Mouse (Mus musculus) liver, adult 2 months (tissue): ENCODE measurements at regions not wholly inside any gene's neighbourhood (a gene's known extent, or its start where the extent isn't known, plus 50 kb on each side); places are given as distances from the start of the nearest gene placed in this dataset.

ENCODE experiments used
- CTCF ChIP-seq: fragments of 200-500 bp; IDR thresholded peaks from 2 replicates; pipeline ENCODE4 v1.5.1; 2011; ENCODE audit warnings: low read depth, low read length, control low read depth
- POLR2A ChIP-seq: fragments of 200-500 bp; IDR thresholded peaks from 2 replicates; pipeline ENCODE4 v1.6.1; 2011; ENCODE audit warnings: low read length, control low read depth; ENCODE audit not compliant: insufficient read depth; ENCODE audit errors: extremely low read depth

DNA sequence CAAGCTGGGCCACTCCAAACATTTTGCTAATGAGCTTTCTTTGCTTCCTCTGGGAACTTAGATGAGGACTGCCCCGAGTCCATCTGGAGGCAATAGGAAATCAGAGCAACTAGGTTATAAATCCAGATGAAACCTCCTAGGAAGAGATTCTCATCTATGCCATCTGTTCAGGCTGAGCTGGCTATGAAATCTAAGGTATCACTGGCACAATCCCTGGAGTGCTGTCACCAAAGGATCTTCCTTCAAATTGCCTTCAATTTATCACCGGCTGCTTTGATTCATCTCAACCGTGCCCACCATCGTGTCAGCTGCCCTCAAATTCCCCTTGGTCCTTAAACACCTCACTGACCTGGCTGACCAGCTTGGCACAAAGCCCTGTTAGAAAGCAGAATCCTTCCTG is 87.8 kb upstream of the Krr1 start:
- TF ChIP-seq CTCF (no peak), POLR2A (no peak)
